Mouse (Mus musculus) embryonic facial prominence, embryonic 12.5 days (tissue): ENCODE results near the gene Smad3. TPM values are rescaled to one million over a fixed set of nuclear protein-coding genes. Genes with fewer than 3 reads are reported as not detected.

Source experiments
- ATAC-seq: fragments of 200-750 bp; cut with Nextera tagmentation; 2 replicates; pipeline ENCODE4 v1.8.0; 2017; ENCODE audit not compliant: insufficient number of reproducible peaks, insufficient read depth, low FRiP score, low TSS enrichment
- H3K27ac ChIP-seq: fragments of 300-500 bp; sonication (generic); 2 replicates; pipeline ENCODE4 v1.5.1; 2016; ENCODE audit warnings: mild to moderate bottlenecking
- H3K27me3 ChIP-seq: fragments of 300-500 bp; sonication (generic); 2 replicates; pipeline ENCODE4 v1.6.1; 2016; ENCODE audit warnings: mild to moderate bottlenecking, moderate library complexity
- H3K36me3 ChIP-seq: fragments of 300-500 bp; sonication (generic); 2 replicates; pipeline ENCODE4 v1.6.1; 2016; ENCODE audit warnings: mild to moderate bottlenecking
- H3K4me1 ChIP-seq: fragments of 300-500 bp; sonication (generic); 2 replicates; pipeline ENCODE4 v1.6.1; 2016
- H3K4me2 ChIP-seq: fragments of 300-500 bp; sonication (generic); replicated peaks from 2 replicates; pipeline ENCODE4 v1.6.1; 2016; ENCODE audit warnings: mild to moderate bottlenecking, moderate library complexity
- H3K4me3 ChIP-seq: fragments of 300-500 bp; sonication (generic); 2 replicates; pipeline ENCODE4 v1.5.1; 2016; ENCODE audit warnings: mild to moderate bottlenecking
- H3K9ac ChIP-seq: fragments of 300-500 bp; sonication (generic); 2 replicates; pipeline ENCODE4 v1.6.1; 2016; ENCODE audit warnings: mild to moderate bottlenecking, moderate library complexity
- H3K9me3 ChIP-seq: fragments of 300-500 bp; sonication (generic); 2 replicates; pipeline ENCODE4 v1.6.1; 2016; ENCODE audit warnings: mild to moderate bottlenecking, moderate library complexity
- WGBS: fragments of 180-500 bp; shearing (Covaris S2); methylation state at CpG from one replicate; pipeline ENCODE4 v1.1.7; 2016; 5-methylcytosine and 5-hydroxymethylcytosine counted together
- polyA plus RNA-seq: library from polyadenylated mRNA; unstranded; fragments of >200 nt; fragmentation: Nextera tagmentation; extraction: Ambion mirVana; gene quantifications from 2 replicates; pipeline ENCODE4 v1.2.1, GENCODE M21; 2016

The Smad3 gene
- polyA plus RNA-seq, 1 experiment from 2014 or later, result 38.6 TPM

- Histone ChIP-seq H3K4me2 (no peak overlapping the region), H3K9ac (no peak overlapping the region), H3K27ac (no peak overlapping the region), H3K4me3 (no peak overlapping the region), H3K36me3 (no peaks in the 10 kb centered on the region), H3K27me3 (no peaks in the 10 kb centered on the region), H3K4me1 (peaks cover 13% of the 10 kb centered on the region; the same call in 1 of the 2 replicates), H3K9me3 (no peaks in the 10 kb centered on the region)
- ATAC-seq, result no peak
- WGBS, result 93% methylated on average over 8 of the region's 8 CpGs
Measured at GRCm38 (mm10) chr9:63761367-63762094, 3.7 kb upstream of the Smad3 start.

DNA sequence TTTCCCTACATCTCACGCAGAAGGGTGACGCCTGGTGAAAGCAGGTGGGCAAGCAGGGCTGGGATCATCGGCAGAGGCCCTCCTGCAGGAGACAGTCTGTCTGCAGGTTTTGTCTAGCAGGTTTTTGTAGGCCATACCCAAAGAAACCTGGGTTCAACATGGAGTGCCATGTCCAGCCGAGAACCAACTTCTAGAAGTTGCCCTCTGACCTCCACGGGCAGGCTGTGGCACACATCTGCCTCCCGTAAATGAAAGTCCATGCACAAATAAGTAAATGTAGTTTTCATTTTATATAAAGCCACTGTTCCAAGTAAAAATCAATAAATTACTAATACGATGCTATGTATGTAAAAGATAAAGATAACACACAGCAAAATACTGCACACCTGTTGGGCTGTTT is 3.0 kb upstream of the Smad3 start:
- Histone ChIP-seq H3K4me1 (peaks cover 21% of the 10 kb centered on the region), H3K27me3 (no peaks in the 10 kb centered on the region), H3K27ac (no peak overlapping the region), H3K9me3 (no peaks in the 10 kb centered on the region), H3K4me2 (no peak overlapping the region), H3K4me3 (no peak overlapping the region), H3K9ac (no peak overlapping the region), H3K36me3 (no peaks in the 10 kb centered on the region)
- 95% methylated on average over 7 of the region's 7 CpGs for WGBS
- no peak for ATAC-seq

- Histone ChIP-seq H3K27ac (no peak overlapping the region), H3K9ac (no peak overlapping the region)
Measured at GRCm38 (mm10) chr9:63759973-63760722, 2.4 kb upstream of the Smad3 start.

DNA sequence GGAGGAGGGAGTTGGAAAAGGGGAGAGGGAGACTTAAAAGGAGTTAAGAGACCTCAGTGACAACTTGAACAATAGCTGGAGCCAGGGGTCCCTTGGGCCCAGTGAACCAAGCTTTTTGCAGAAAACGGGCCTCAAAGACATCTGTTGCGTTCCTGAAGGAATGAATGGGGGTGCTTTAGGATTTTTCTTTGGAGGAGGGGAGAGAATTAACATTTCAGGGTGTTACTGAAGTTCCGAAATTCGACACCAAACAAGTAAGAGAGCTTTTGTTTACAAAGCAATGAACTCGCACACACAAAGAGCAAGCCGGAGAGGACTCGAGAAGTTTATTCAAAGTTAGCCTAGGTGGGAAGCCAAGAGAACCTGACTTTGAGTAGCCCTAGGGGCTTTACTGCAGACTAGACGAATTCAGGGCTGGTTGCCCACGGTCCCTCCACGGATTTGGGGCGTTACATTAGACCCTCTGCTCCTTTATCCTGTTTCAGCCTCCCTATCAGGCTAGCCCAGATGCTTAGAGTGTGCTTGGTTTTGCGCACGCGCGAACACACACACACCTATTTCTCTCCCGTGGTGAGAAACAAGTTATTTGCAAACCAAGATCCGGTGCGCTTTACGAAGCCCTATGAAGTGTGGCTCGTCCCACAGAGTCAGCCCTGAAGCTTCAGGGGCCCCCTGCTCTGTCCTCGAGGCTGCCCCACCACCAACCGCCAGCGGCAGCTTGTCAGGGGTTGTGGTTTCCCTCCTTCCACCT is 1.0 kb upstream of the Smad3 start:
- Histone ChIP-seq H3K27me3 (no peaks in the 10 kb centered on the region), H3K36me3 (no peaks in the 10 kb centered on the region), H3K4me3 (peak overlapping the region; percentile 84), H3K4me1 (peaks cover 40% of the 10 kb centered on the region), H3K27ac (peak overlapping the region; percentile 98), H3K4me2 (peak overlapping the region; percentile 90), H3K9ac (peak overlapping the region; percentile 97), H3K9me3 (no peaks in the 10 kb centered on the region)
- no peak for ATAC-seq
- WGBS, result under 1% methylated on average over 23 of the region's 23 CpGs

More at GRCm38 (mm10) chr9:63759973-63760722, 2.4 kb upstream of the Smad3 start:
- Histone ChIP-seq H3K4me1 (peaks cover 27% of the 10 kb centered on the region), H3K36me3 (no peaks in the 10 kb centered on the region), H3K27me3 (no peaks in the 10 kb centered on the region), H3K4me3 (no peak overlapping the region), H3K4me2 (no peak overlapping the region), H3K9me3 (no peaks in the 10 kb centered on the region)
- no peak for ATAC-seq
- WGBS, result 74% methylated on average over 7 of the region's 7 CpGs

- no peaks in the 10 kb centered on the region for H3K9me3 ChIP-seq
- H3K4me3 ChIP-seq, result peak overlapping the region; percentile 84
- H3K27me3 ChIP-seq, result no peaks in the 10 kb centered on the region
- no peak for ATAC-seq
- under 1% methylated on average over 26 of the region's 26 CpGs for WGBS
- peak overlapping the region; percentile 98 for H3K27ac ChIP-seq
- H3K9ac ChIP-seq, result peak overlapping the region; percentile 97
- H3K4me1 ChIP-seq, result peaks cover 54% of the 10 kb centered on the region
- no peaks in the 10 kb centered on the region for H3K36me3 ChIP-seq
- H3K4me2 ChIP-seq, result peak overlapping the region; percentile 90
Measured at GRCm38 (mm10) chr9:63757462-63757772, 377 bp downstream of the Smad3 start.

- 0 out of 2 replicates have a peak, but pooled peaks have one; percentile 19 for ATAC-seq
- H3K4me3 ChIP-seq, result peak overlapping the region; percentile 84
- no peaks in the 10 kb centered on the region for H3K36me3 ChIP-seq
- peaks cover 58% of the 10 kb centered on the region for H3K4me1 ChIP-seq
- H3K27ac ChIP-seq, result peak overlapping the region; percentile 98
- H3K27me3 ChIP-seq, result no peaks in the 10 kb centered on the region
- under 1% methylated on average over 44 of the region's 47 CpGs for WGBS
- peak overlapping the region; percentile 90 for H3K4me2 ChIP-seq
- peak overlapping the region; percentile 97 for H3K9ac ChIP-seq
- H3K9me3 ChIP-seq, result no peaks in the 10 kb centered on the region
Measured at GRCm38 (mm10) chr9:63756581-63757461, 973 bp downstream of the Smad3 start.

DNA sequence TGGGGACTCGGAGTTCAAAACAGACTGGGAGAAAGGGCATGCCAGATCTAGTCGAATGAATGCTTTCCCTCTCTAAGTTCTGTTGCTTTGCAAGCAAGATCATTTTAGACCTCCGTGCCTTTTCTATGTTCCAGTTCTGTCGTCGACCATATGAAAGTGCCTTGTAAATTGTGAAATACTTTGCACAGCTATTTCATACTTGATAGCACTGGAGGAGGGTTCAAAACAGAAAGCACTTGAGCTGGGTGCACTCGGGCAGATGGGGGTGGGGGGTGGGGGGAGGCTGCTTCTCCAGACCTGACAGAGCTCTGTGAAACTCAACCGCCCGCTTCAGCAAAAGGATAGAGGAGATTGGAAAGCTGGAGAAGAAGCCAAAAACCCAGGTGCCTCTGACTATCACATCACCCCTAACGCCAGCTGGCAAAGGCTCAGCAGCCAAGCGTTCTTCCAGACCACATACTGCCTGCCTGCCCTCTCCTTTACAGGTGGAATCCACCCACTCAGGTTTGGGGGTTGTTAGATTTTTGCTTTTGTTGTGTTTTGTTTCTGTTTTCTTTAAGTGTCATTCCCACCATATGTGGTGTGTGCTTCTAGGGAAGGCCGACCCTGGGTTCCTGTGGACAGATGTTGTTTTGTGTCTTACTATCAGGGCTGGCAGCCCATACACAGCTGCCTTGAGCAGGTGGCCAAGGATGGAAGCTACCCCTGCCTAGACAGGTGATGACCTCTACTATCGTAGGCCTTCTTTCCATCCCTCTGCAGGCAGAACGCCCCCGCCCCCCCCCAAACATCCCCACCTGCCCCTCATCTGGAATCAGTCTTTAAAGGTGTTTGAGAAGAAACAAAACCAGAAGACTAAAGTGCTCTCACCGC is 1.9 kb downstream of the Smad3 start:
- no peaks in the 10 kb centered on the region for H3K27me3 ChIP-seq
- WGBS, result 28% methylated on average over 15 of the region's 15 CpGs
- H3K27ac ChIP-seq, result peak overlapping the region; percentile 98
- no peak for ATAC-seq
- peak overlapping the region; percentile 84 for H3K4me3 ChIP-seq
- no peaks in the 10 kb centered on the region for H3K36me3 ChIP-seq
- peaks cover 65% of the 10 kb centered on the region for H3K4me1 ChIP-seq
- peak overlapping the region; percentile 90 for H3K4me2 ChIP-seq
- no peaks in the 10 kb centered on the region for H3K9me3 ChIP-seq
- H3K9ac ChIP-seq, result peak overlapping the region; percentile 97

DNA sequence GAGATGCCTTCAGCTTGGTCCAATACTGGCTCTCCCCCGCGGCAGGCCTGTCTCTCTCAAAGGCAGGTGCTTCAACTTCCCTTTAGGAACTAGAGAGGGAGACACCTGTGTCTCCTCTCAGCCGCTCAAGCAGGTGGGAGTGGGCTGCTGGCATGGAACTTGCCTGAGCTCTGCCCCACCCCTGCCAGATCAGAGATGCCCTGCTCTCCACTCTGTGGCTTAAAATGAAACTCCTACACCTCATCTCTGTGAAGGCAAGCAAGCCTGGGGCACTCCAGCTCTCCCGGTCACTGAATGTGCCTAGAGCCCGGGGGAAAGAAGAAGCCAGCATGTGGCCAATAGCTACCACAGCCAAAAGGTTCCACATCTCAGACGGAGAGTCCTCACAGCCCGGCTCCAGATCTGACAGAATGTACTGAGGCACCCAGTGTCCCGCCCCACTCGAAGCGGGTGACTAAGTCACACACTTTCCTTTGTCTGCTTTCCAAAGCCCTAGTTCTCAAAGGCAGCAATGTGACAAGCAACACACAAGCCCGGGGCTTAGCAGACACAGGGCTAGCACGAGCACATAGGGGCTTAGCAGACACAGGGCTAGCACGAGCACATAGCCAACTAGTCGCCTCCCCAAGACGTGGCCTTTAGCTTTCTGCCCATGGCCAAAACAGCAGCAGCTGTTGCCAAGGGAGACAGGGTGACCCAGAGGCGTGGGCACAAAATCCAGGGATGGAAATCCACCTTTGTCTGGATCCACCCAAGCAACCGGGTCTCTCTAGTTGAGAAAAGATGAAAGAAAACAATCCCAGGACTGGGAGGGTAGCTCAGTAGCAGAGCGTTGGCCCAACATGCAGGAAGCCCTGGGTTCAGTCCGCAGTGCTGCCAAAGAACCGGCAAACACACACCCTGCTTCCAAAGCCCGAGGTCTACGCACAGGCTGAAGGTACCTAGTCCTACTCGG is 3.0 kb downstream of the Smad3 start:
- WGBS, result 45% methylated on average over 23 of the region's 23 CpGs
- no peak overlapping the region for H3K27ac ChIP-seq
- H3K4me2 ChIP-seq, result peak overlapping the region; percentile 90
- H3K27me3 ChIP-seq, result no peaks in the 10 kb centered on the region
- H3K9me3 ChIP-seq, result no peaks in the 10 kb centered on the region
- H3K9ac ChIP-seq, result peak overlapping the region; percentile 97
- no peaks in the 10 kb centered on the region for H3K36me3 ChIP-seq
- no peak for ATAC-seq
- H3K4me3 ChIP-seq, result peak overlapping the region; percentile 84
- H3K4me1 ChIP-seq, result peaks cover 76% of the 10 kb centered on the region

DNA sequence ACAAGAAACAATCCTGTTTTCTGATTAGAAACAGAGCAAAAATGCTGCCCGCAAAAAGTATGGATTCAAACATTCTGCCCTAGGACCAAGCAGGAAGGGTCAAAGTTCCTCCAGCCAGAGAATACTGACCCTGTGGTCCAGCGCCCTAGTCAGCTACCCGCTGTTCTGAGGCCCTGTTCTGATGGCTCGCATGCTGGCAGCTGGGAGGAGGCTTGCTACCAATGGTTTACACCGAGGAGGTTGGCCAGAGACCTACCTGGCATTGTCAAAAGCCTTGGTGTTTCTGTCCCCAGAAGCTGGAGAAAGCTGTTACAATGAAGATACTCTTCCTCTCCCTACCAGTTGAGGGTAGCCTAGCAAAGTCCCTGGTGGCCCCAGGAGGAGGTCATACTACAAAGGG is 3.8 kb downstream of the Smad3 start:
- Histone ChIP-seq H3K9ac (no peak overlapping the region), H3K4me3 (no peak overlapping the region), H3K9me3 (no peaks in the 10 kb centered on the region), H3K36me3 (no peaks in the 10 kb centered on the region), H3K27me3 (no peaks in the 10 kb centered on the region), H3K27ac (no peak overlapping the region), H3K4me1 (peaks cover 76% of the 10 kb centered on the region), H3K4me2 (peak overlapping the region; percentile 90)
- WGBS, result 48% methylated on average over 5 of the region's 5 CpGs
- ATAC-seq, result no peak

DNA sequence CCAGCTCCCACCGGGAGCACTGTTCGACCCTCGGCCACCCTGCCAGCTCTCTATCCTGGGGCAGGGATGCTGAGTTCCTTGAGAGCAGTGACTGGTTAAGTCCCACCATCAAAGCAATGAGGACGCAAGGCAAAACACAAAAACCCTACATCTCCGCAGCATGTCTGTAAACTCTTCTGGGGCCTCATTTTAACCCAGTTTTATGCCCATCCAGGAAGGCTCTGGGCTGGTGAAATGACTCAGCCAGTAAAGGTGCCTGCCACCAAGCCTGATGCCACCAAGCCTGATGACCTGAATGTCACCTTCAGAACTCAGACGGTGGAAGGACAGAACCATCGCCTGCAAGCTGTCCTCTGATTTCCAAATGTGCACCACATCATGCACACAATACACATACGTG is 4.4 kb downstream of the Smad3 start:
- H3K27me3 ChIP-seq, result no peaks in the 10 kb centered on the region
- no peaks in the 10 kb centered on the region for H3K36me3 ChIP-seq
- 79% methylated on average over 8 of the region's 8 CpGs for WGBS
- H3K4me2 ChIP-seq, result peak overlapping the region; percentile 90; the same call in 1 of the 2 replicates
- no peak overlapping the region for H3K4me3 ChIP-seq
- no peaks in the 10 kb centered on the region for H3K9me3 ChIP-seq
- H3K27ac ChIP-seq, result no peak overlapping the region
- no peak overlapping the region for H3K9ac ChIP-seq
- no peak for ATAC-seq
- H3K4me1 ChIP-seq, result peaks cover 77% of the 10 kb centered on the region
